7 mouse cellular contexts compared by ENCODE assay signal in the genomic region with DNA sequence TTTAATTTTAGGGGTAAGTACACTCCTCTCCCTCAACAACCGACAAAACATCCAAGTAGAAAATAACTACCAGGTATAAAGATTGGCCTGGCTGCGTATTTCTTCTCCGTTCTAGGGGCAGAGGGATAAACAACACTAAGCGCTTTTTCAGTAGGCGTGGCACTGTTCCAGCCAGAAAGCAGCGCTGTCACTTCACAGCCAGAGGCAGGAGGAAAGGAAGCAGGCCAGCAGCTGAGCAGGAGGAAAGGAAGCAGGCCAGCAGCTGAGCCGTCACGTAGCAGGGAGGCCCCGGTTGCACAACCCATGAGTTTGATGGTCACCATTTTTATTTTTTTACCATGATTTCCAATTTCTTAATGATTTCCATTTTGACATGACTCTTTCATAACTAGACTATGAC. TPM values are rescaled to one million over a fixed set of nuclear protein-coding genes. Genes with fewer than 3 reads are reported as not detected.
A peak's percentile ranks its signal among the peaks of the same experiment; 100 is the strongest.
DNase-seq lines count a peak whose midpoint lies in the region; ATAC-seq and TF ChIP-seq lines count a peak whose summit lies in the region.

No protein-coding gene starts in this region.

- H3K4me3 ChIP-seq in hindbrain, postnatal 0 days (ENCODE audit: low read length), result no peak overlapping the region

- H3K36me3 ChIP-seq in hindbrain, postnatal 0 days (ENCODE audit: insufficient read depth, low read length), result peaks cover 11% of the 10 kb centered on the region; the same call in 1 of the 2 replicates

- H3K27me3 ChIP-seq in hindbrain, postnatal 0 days (ENCODE audit: insufficient read depth, low read length), result no peaks in the 10 kb centered on the region

- peak overlapping the region; percentile 98 for H3K27ac ChIP-seq in hindbrain, postnatal 0 days

- 40% methylated on average over 9 of the region's 9 CpGs for WGBS in hindbrain, postnatal 0 days

- DNase-seq in T-cell, adult 2 months (ENCODE audit: low spot score), result peak; percentile 51
- DNase-seq in cerebellum, adult 9-10 months, result peak; percentile 55
- DNase-seq in gastrocnemius, postnatal 10 days, result peak; percentile 82
- DNase-seq in hindbrain, postnatal 0 days (ENCODE audit: low spot score), result peak; percentile 77
- peak; percentile 75 to 80 for DNase-seq in left cerebral cortex, postnatal 14 days (ENCODE audit: low spot score in 2 of 2)
- DNase-seq in spleen, adult 18-20 months, result peak; percentile 18 to 32

- H3K9ac ChIP-seq in hindbrain, postnatal 0 days (replicated peaks; ENCODE audit: low read length), result no peak overlapping the region

- no peaks in the 10 kb centered on the region for H3K9me3 ChIP-seq in hindbrain, postnatal 0 days (ENCODE audit: low read length)

- peak overlapping the region; percentile 61; the same call in 1 of the 2 replicates for H3K4me2 ChIP-seq in hindbrain, postnatal 0 days (ENCODE audit: low read depth, low read length)

- H3K4me1 ChIP-seq in hindbrain, postnatal 0 days (ENCODE audit: insufficient read depth, low read length), result peaks cover 5% of the 10 kb centered on the region; the same call in 1 of the 2 replicates

- intact Hi-C loops in left cerebral cortex, postnatal 14 days (cut with DNase I), result no loop called here

- ATAC-seq in hindbrain, postnatal 0 days, result no peak
- ATAC-seq in megakaryocyte-erythroid progenitor cell, adult 5-6 weeks (replicated peaks; ENCODE audit: low FRiP score, low TSS enrichment, poor library complexity, severe bottlenecking), result peak; percentile 23; the same call in 1 of the 2 replicates

- no peak for TF ChIP-seq CTCF in hindbrain, postnatal 0 days (IDR thresholded peaks at IDR 0.05; ENCODE audit: low read depth)

RNA-seq across cellular contexts. Expression of a gene that starts 1.6 kb away (rescaled TPM):
- 100 to 1,000 TPM in 1 of 2 experiments, 10 to 100 TPM in 1; 95.1 to 108 TPM for total RNA-seq in gastrocnemius, postnatal 10 days (2021)
- total RNA-seq in hindbrain, postnatal 0 days (2014; rRNA removed), result 85.5 and 92.8 TPM in 2 replicates
- polyA plus RNA-seq in hindbrain, postnatal 0 days (2015; fragmentation: Nextera tagmentation; extraction: Ambion mirVana), result 167 TPM in 2 replicates
- 100 to 1,000 TPM; 119 to 121 TPM for total RNA-seq in left cerebral cortex, postnatal 14 days (2021)
- total RNA-seq in megakaryocyte-erythroid progenitor cell, adult 5-6 weeks (2014; fragmentation: Nextera tagmentation), result 160 and 164 TPM in 2 replicates
- total RNA-seq in megakaryocyte-erythroid progenitor cell, adult 5-6 weeks (2017), result 73.3 and 92.6 TPM in 2 replicates

RNA-seq across cellular contexts. Expression of a gene that starts 10.8 kb away (rescaled TPM):
- total RNA-seq in gastrocnemius, postnatal 10 days (2021), result not detected
- total RNA-seq in hindbrain, postnatal 0 days (2014; rRNA removed), result not detected in 2 replicates
- polyA plus RNA-seq in hindbrain, postnatal 0 days (2015; fragmentation: Nextera tagmentation; extraction: Ambion mirVana), result not detected in 2 replicates
- not detected for total RNA-seq in left cerebral cortex, postnatal 14 days (2021)
- not detected in 2 replicates for total RNA-seq in megakaryocyte-erythroid progenitor cell, adult 5-6 weeks (2014; fragmentation: Nextera tagmentation)
- not detected in 2 replicates for total RNA-seq in megakaryocyte-erythroid progenitor cell, adult 5-6 weeks (2017)

RNA-seq across cellular contexts. Expression of a gene that starts 24.7 kb away (rescaled TPM):
- total RNA-seq in gastrocnemius, postnatal 10 days (2021), result not detected
- total RNA-seq in hindbrain, postnatal 0 days (2014; rRNA removed), result 0.16 and 0.29 TPM in 2 replicates
- 0.18 and 0.24 TPM in 2 replicates for polyA plus RNA-seq in hindbrain, postnatal 0 days (2015; fragmentation: Nextera tagmentation; extraction: Ambion mirVana)
- total RNA-seq in left cerebral cortex, postnatal 14 days (2021), result 1 to 10 TPM; 1.0 to 1.1 TPM
- not detected in 2 replicates for total RNA-seq in megakaryocyte-erythroid progenitor cell, adult 5-6 weeks (2014; fragmentation: Nextera tagmentation)
- total RNA-seq in megakaryocyte-erythroid progenitor cell, adult 5-6 weeks (2017), result 0.19 and 0.38 TPM in 2 replicates

RNA-seq across cellular contexts. Expression of a gene that starts 39.7 kb away (rescaled TPM):
- not detected for total RNA-seq in gastrocnemius, postnatal 10 days (2021)
- total RNA-seq in hindbrain, postnatal 0 days (2014; rRNA removed), result not detected in 2 replicates
- not detected in 2 replicates for polyA plus RNA-seq in hindbrain, postnatal 0 days (2015; fragmentation: Nextera tagmentation; extraction: Ambion mirVana)
- total RNA-seq in left cerebral cortex, postnatal 14 days (2021), result under 1 TPM in 1 of 2 experiments, not detected in 1; 0.08 TPM
- total RNA-seq in megakaryocyte-erythroid progenitor cell, adult 5-6 weeks (2014; fragmentation: Nextera tagmentation), result not detected in 2 replicates
- total RNA-seq in megakaryocyte-erythroid progenitor cell, adult 5-6 weeks (2017), result 0.42 TPM in 1 of 2 replicates, not detected in the other

RNA-seq across cellular contexts. Expression of a gene that starts 51.7 kb away (rescaled TPM):
- 10 to 100 TPM; 46.3 to 50.3 TPM for total RNA-seq in gastrocnemius, postnatal 10 days (2021)
- 27.9 and 29.5 TPM in 2 replicates for total RNA-seq in hindbrain, postnatal 0 days (2014; rRNA removed)
- 35.5 and 36.8 TPM in 2 replicates for polyA plus RNA-seq in hindbrain, postnatal 0 days (2015; fragmentation: Nextera tagmentation; extraction: Ambion mirVana)
- 10 to 100 TPM; 60.9 to 66.6 TPM for total RNA-seq in left cerebral cortex, postnatal 14 days (2021)
- total RNA-seq in megakaryocyte-erythroid progenitor cell, adult 5-6 weeks (2014; fragmentation: Nextera tagmentation), result 169 and 191 TPM in 2 replicates
- total RNA-seq in megakaryocyte-erythroid progenitor cell, adult 5-6 weeks (2017), result 249 and 329 TPM in 2 replicates

Comparison
In these comparisons a context has a peak if more than half of its experiments do, and no peak if none do; other contexts are left out.
1. DNase-seq: peak in every context shown above with its lines; median percentile 82 in gastrocnemius, postnatal 10 days; 78 in left cerebral cortex, postnatal 14 days; 77 in hindbrain, postnatal 0 days; 55 in cerebellum, adult 9-10 months; 51 in T-cell, adult 2 months; 25 in spleen, adult 18-20 months.